Mouse (Mus musculus): ENCODE measurements around the gene Pdlim5. TPM values are rescaled to one million over a fixed set of nuclear protein-coding genes. Genes with fewer than 3 reads are reported as not detected.

The Pdlim5 gene
- polyA plus RNA-seq, 1 experiment from 2014 or later: 15.6 TPM

DNA sequence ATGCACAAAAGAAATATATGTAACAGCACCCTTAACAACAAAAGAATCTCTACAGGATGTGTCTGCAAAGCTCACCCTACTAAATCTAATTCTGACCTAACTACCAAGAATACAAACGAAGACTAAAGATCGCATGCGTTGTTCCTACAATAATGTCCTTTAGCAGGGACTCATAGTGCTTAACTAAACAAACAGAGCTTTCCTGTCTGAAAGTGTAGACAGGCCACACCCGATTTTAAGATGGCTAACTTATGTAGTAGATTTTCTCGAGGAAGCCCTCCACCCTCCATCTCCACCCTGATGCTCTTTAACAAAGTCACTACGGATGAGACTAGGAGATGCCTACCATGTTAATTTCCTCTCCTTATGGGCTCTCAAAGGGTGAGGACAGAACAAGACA is 71.9 kb downstream of the Pdlim5 start:
- Histone ChIP-seq H3K27ac (replicated peaks; ENCODE audit: low read depth, low read length) (no peak overlapping the region), H3K27me3 (ENCODE audit: control insufficient read depth, insufficient read depth, low read length) (no peaks in the 10 kb centered on the region), H3K4me3 (ENCODE audit: low read depth, low read length) (no peak overlapping the region), H3K4me2 (ENCODE audit: low read depth, severe bottlenecking) (no peak overlapping the region), H3K36me3 (ENCODE audit: control insufficient read depth, insufficient read depth, low read length) (no peaks in the 10 kb centered on the region), H3K9me3 (ENCODE audit: control insufficient read depth, low read length) (no peaks in the 10 kb centered on the region), H3K4me1 (ENCODE audit: control insufficient read depth, insufficient read depth, low read length) (no peaks in the 10 kb centered on the region), H3K9ac (ENCODE audit: low read length) (no peak overlapping the region)
- ATAC-seq (ENCODE audit: insufficient number of reproducible peaks, low FRiP score, low TSS enrichment, low read depth) (no peak), DNase-seq (ENCODE audit: low spot score) (no peak)
- 87% methylated on average over 6 of the region's 6 CpGs for WGBS

DNA sequence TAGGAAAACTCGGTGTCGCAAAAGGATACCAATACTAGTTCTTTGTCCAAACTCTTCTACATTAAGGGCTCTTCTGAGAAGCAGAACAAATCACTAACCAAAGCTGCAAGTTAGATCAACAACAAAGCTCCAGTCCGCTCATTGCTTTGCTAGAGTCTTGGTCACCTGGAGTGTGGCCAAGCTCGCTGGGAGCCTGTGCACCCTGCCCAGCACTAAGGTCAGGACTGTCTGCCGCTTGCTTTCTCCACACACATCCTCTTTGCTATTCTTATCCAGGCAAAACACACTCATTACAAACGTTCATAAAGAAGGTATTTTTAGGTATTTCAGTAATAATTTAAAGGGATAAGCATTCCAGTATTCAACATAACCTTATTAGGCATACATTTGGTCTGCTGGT is 73.6 kb downstream of the Pdlim5 start:
- H3K36me3 ChIP-seq (ENCODE audit: control insufficient read depth, insufficient read depth, low read length): no peaks in the 10 kb centered on the region
- H3K9me3 ChIP-seq (ENCODE audit: control insufficient read depth, low read length): no peaks in the 10 kb centered on the region
- H3K4me3 ChIP-seq (ENCODE audit: low read depth, low read length): no peak overlapping the region
- H3K27me3 ChIP-seq (ENCODE audit: control insufficient read depth, insufficient read depth, low read length): no peaks in the 10 kb centered on the region
- WGBS: 85% methylated on average over 6 of the region's 6 CpGs
- no peaks in the 10 kb centered on the region for H3K4me1 ChIP-seq (ENCODE audit: control insufficient read depth, insufficient read depth, low read length)
- H3K9ac ChIP-seq (ENCODE audit: low read length): no peak overlapping the region
- H3K4me2 ChIP-seq (ENCODE audit: low read depth, severe bottlenecking): no peak overlapping the region
- no peak for DNase-seq (ENCODE audit: low spot score)
- no peak for ATAC-seq (ENCODE audit: insufficient number of reproducible peaks, low FRiP score, low TSS enrichment, low read depth)
- no peak overlapping the region for H3K27ac ChIP-seq (replicated peaks; ENCODE audit: low read depth, low read length)

DNA sequence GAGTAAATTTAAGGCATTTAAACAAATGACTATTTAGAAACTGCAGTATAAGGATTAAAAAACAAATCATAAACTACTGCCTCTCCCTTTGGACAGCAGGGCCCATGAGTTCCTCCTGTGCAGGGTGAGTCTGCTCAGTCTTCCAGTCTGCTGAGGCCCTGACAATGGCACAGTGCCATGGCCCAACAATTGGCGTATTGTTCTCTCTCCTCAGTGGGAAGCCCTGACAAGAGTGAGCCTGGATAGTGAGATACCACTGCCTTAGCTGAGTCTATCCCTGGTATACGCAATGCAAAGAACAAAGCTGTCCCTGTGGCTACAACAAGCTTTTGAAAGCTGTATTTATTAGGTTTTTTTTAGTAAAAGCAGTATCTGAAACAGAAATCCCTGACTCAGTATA is 77.3 kb downstream of the Pdlim5 start:
- 73% methylated on average over 2 of the region's 2 CpGs for WGBS
- Histone ChIP-seq H3K4me3 (ENCODE audit: low read depth, low read length) (no peak overlapping the region), H3K27me3 (ENCODE audit: control insufficient read depth, insufficient read depth, low read length) (no peaks in the 10 kb centered on the region), H3K36me3 (ENCODE audit: control insufficient read depth, insufficient read depth, low read length) (no peaks in the 10 kb centered on the region), H3K27ac (replicated peaks; ENCODE audit: low read depth, low read length) (no peak overlapping the region), H3K9ac (ENCODE audit: low read length) (no peak overlapping the region), H3K9me3 (ENCODE audit: control insufficient read depth, low read length) (no peaks in the 10 kb centered on the region), H3K4me2 (ENCODE audit: low read depth, severe bottlenecking) (no peak overlapping the region), H3K4me1 (ENCODE audit: control insufficient read depth, insufficient read depth, low read length) (no peaks in the 10 kb centered on the region)
- no peak for DNase-seq (ENCODE audit: low spot score)
- no peak for ATAC-seq (ENCODE audit: insufficient number of reproducible peaks, low FRiP score, low TSS enrichment, low read depth)

DNA sequence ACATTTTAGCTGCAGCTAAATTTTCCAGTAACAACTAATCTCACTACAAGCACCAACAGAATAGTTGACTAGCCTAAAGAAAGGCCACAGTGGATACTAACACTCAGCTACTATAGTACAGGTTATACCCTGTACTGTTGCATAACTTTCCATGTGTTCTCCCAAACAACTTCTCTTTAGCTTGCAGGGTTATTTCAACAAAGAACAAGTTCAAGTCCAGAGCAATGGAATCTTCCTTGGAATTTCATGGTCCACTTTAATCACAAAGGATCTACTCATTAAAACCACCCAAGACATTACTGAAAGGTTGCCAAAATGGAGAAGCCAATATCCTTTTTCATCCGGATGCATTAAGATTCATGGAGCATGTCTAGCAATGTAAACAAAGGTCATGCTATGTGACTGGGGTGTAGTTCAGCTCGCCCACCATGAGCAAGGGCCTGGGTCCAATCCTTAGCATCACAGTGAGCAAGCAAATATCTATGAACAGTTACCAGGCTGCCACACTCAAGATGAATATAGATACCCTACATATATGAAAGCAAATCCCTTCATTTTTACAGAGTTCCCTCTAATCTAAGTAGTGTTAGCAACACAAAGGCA is 79.3 kb downstream of the Pdlim5 start:
- no peak overlapping the region for H3K9ac ChIP-seq (ENCODE audit: low read length)
- no peak for ATAC-seq (ENCODE audit: insufficient number of reproducible peaks, low FRiP score, low TSS enrichment, low read depth)
- H3K9me3 ChIP-seq (ENCODE audit: control insufficient read depth, low read length): no peaks in the 10 kb centered on the region
- H3K4me3 ChIP-seq (ENCODE audit: low read depth, low read length): no peak overlapping the region
- H3K27me3 ChIP-seq (ENCODE audit: control insufficient read depth, insufficient read depth, low read length): no peaks in the 10 kb centered on the region
- DNase-seq (ENCODE audit: low spot score): no peak
- H3K4me2 ChIP-seq (ENCODE audit: low read depth, severe bottlenecking): no peak overlapping the region
- H3K36me3 ChIP-seq (ENCODE audit: control insufficient read depth, insufficient read depth, low read length): no peaks in the 10 kb centered on the region
- WGBS: 84% methylated on average over 2 of the region's 2 CpGs
- no peaks in the 10 kb centered on the region for H3K4me1 ChIP-seq (ENCODE audit: control insufficient read depth, insufficient read depth, low read length)
- H3K27ac ChIP-seq (replicated peaks; ENCODE audit: low read depth, low read length): no peak overlapping the region

DNA sequence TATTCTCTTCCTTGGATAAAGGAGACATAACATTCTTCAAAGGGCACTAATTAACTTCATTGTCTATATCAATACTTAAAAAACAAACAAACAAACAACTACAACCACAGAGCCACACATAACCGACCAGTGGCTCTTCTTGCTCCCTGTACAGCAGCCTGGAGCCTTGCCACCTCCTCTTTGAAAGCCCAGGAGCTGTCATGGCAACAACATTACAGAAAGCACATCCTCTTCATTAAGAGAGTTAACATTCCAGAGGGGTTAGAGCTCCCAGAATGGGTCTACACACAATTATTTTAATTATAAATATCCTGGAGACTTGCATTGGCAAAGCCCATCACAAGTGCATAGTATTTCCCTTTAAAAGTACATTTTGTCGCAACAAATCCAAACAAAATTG is 84.4 kb downstream of the Pdlim5 start:
- ATAC-seq (ENCODE audit: insufficient number of reproducible peaks, low FRiP score, low TSS enrichment, low read depth) (no peak), DNase-seq (ENCODE audit: low spot score) (no peak)
- no peak overlapping the region for H3K4me3 ChIP-seq (ENCODE audit: low read depth, low read length)

DNA sequence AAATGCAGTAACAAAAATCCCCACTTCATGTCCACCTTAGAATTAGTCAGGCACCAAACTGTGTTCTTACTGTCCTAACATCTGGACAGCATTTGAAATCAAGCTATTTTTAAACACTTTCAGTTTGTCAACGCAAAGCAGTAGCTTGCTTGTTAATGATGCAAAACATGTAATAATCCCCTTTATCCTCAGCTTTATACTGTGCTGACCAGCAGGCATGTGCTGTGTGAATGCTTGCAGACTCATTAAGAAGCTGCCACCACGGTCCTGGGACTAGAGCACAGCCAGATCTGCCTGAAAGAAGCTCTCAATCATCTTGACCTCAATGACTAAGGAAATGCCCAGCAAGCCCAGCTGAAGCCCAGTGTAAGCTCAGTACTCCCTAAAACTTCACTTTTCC is 85.0 kb downstream of the Pdlim5 start:
- DNase-seq (ENCODE audit: low spot score) (no peak), ATAC-seq (ENCODE audit: insufficient number of reproducible peaks, low FRiP score, low TSS enrichment, low read depth) (no peak)
- Histone ChIP-seq H3K4me1 (ENCODE audit: control insufficient read depth, insufficient read depth, low read length) (0 out of 2 replicates have a peak, but pooled peaks cover 5% of the 10 kb centered on the region), H3K9me3 (ENCODE audit: control insufficient read depth, low read length) (no peaks in the 10 kb centered on the region), H3K4me2 (ENCODE audit: low read depth, severe bottlenecking) (no peak overlapping the region), H3K9ac (ENCODE audit: low read length) (no peak overlapping the region), H3K27me3 (ENCODE audit: control insufficient read depth, insufficient read depth, low read length) (no peaks in the 10 kb centered on the region), H3K36me3 (ENCODE audit: control insufficient read depth, insufficient read depth, low read length) (no peaks in the 10 kb centered on the region), H3K27ac (replicated peaks; ENCODE audit: low read depth, low read length) (no peak overlapping the region), H3K4me3 (ENCODE audit: low read depth, low read length) (no peak overlapping the region)
- 18% methylated on average over 2 of the region's 2 CpGs for WGBS

More for the DNA sequence above, 84.4 kb downstream of the Pdlim5 start:
- no peak overlapping the region for H3K27ac ChIP-seq (replicated peaks; ENCODE audit: low read depth, low read length)
- no peaks in the 10 kb centered on the region for H3K36me3 ChIP-seq (ENCODE audit: control insufficient read depth, insufficient read depth, low read length)
- no peak overlapping the region for H3K4me2 ChIP-seq (ENCODE audit: low read depth, severe bottlenecking)
- H3K27me3 ChIP-seq (ENCODE audit: control insufficient read depth, insufficient read depth, low read length): no peaks in the 10 kb centered on the region
- WGBS: 64% methylated on average over 2 of the region's 2 CpGs
- H3K9ac ChIP-seq (ENCODE audit: low read length): no peak overlapping the region
- 0 out of 2 replicates have a peak, but pooled peaks cover 5% of the 10 kb centered on the region for H3K4me1 ChIP-seq (ENCODE audit: control insufficient read depth, insufficient read depth, low read length)
- H3K9me3 ChIP-seq (ENCODE audit: control insufficient read depth, low read length): no peaks in the 10 kb centered on the region

DNA sequence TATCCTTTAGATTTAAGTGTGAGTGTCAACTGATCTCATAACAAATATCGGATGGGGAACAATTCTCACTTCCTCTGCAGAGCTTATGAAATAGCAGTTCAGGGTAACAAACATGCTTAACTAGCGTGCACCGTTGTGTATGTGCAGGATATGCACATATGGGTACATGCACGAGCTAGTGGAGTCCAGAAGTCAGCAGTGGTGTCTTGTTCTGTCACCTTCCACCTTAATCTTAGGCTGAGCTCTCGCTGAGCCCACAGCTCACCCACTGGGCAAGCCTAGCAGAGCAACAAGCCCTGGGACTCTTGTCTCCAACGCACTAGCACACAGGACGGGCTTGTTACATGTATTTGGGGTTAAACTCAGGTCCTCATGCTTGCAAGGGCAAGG is 100.2 kb downstream of the Pdlim5 start:
- H3K36me3 ChIP-seq (ENCODE audit: control insufficient read depth, insufficient read depth, low read length): no peaks in the 10 kb centered on the region
- H3K9me3 ChIP-seq (ENCODE audit: control insufficient read depth, low read length): no peaks in the 10 kb centered on the region
- no peak overlapping the region for H3K27ac ChIP-seq (replicated peaks; ENCODE audit: low read depth, low read length)
- H3K9ac ChIP-seq (ENCODE audit: low read length): no peak overlapping the region
- H3K4me1 ChIP-seq (ENCODE audit: control insufficient read depth, insufficient read depth, low read length): no peaks in the 10 kb centered on the region
- H3K27me3 ChIP-seq (ENCODE audit: control insufficient read depth, insufficient read depth, low read length): no peaks in the 10 kb centered on the region
- WGBS: 83% methylated on average over 7 of the region's 7 CpGs
- no peak overlapping the region for H3K4me3 ChIP-seq (ENCODE audit: low read depth, low read length)
- no peak overlapping the region for H3K4me2 ChIP-seq (ENCODE audit: low read depth, severe bottlenecking)
- no peak for DNase-seq (ENCODE audit: low spot score)
- ATAC-seq (ENCODE audit: insufficient number of reproducible peaks, low FRiP score, low TSS enrichment, low read depth): no peak

DNA sequence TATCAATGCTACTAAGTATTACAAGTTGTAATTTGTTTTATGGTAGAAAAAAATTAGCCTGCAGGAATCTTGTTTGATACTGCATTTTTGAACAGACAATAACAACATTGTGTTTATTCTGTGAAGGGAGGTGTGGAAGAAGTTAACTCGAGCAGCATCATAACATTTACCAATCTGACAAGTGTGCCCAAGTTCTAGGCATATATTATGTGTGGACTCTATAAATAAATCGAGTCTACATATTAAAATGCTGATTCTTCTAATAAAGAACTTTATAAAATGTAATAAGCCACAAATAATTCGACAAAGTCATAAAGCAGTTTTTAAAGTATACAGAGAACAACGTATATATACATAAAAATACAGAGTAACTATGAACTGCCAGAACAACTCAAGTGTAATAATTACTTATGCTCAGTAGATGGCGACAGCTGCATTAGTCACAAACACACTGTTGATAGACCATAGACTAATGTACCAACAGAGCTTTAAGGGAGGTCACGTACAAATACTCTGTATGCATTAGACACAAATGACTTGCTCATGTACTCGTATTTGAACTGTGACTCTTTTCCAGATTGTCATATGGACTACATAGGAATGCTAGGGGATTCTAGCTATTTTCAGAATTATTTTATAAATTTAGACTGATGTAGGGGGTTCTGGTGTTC is 100.7 kb downstream of the Pdlim5 start:
- H3K9me3 ChIP-seq (ENCODE audit: control insufficient read depth, low read length): no peaks in the 10 kb centered on the region
- H3K4me3 ChIP-seq (ENCODE audit: low read depth, low read length): no peak overlapping the region
- 38% methylated on average over 7 of the region's 7 CpGs for WGBS
- H3K27me3 ChIP-seq (ENCODE audit: control insufficient read depth, insufficient read depth, low read length): no peaks in the 10 kb centered on the region
- no peak overlapping the region for H3K4me2 ChIP-seq (ENCODE audit: low read depth, severe bottlenecking)
- ATAC-seq (ENCODE audit: insufficient number of reproducible peaks, low FRiP score, low TSS enrichment, low read depth) (no peak), DNase-seq (ENCODE audit: low spot score) (no peak)
- H3K9ac ChIP-seq (ENCODE audit: low read length): no peak overlapping the region
- no peaks in the 10 kb centered on the region for H3K4me1 ChIP-seq (ENCODE audit: control insufficient read depth, insufficient read depth, low read length)
- H3K36me3 ChIP-seq (ENCODE audit: control insufficient read depth, insufficient read depth, low read length): no peaks in the 10 kb centered on the region
- H3K27ac ChIP-seq (replicated peaks; ENCODE audit: low read depth, low read length): no peak overlapping the region

DNA sequence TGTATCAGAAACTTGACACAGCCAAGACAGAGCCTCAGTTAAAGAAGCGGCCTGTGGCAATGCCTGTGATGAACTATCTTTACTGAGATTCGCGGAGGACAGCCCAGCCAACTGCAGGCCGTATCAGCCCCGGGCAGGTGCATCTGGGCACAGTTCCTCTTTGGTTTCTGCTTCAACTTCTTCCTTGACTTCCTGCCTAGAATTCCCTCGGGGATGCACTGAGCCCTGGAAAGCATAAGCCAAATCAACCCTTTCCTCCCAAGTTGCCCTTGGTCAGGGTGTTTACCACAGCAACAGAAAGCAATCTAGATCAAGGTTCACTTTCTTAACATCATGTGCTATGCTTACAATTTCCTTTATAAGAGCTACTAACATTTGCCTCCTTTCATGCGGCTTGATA is 101.9 kb downstream of the Pdlim5 start:
- no peaks in the 10 kb centered on the region for H3K4me1 ChIP-seq (ENCODE audit: control insufficient read depth, insufficient read depth, low read length)
- DNase-seq (ENCODE audit: low spot score): no peak
- H3K27ac ChIP-seq (replicated peaks; ENCODE audit: low read depth, low read length): no peak overlapping the region
- H3K9ac ChIP-seq (ENCODE audit: low read length): no peak overlapping the region
- no peak overlapping the region for H3K4me3 ChIP-seq (ENCODE audit: low read depth, low read length)
- H3K36me3 ChIP-seq (ENCODE audit: control insufficient read depth, insufficient read depth, low read length): no peaks in the 10 kb centered on the region
- no peak overlapping the region for H3K4me2 ChIP-seq (ENCODE audit: low read depth, severe bottlenecking)
- 86% methylated on average over 7 of the region's 7 CpGs for WGBS
- no peak for ATAC-seq (ENCODE audit: insufficient number of reproducible peaks, low FRiP score, low TSS enrichment, low read depth)
- H3K9me3 ChIP-seq (ENCODE audit: control insufficient read depth, low read length): no peaks in the 10 kb centered on the region
- no peaks in the 10 kb centered on the region for H3K27me3 ChIP-seq (ENCODE audit: control insufficient read depth, insufficient read depth, low read length)

Data from limb, embryonic 11.5 days (tissue).